Mouse (Mus musculus): Measurements from ENCODE around the gene Hdhd5.

- TF ChIP-seq CTCF (IDR thresholded peaks at IDR 0.05; ENCODE audit: low read depth, low read length) (no peak), POLR2A (IDR thresholded peaks at IDR 0.05; ENCODE audit: insufficient read depth, low read length) (no peak)
Observed at GRCm38 (mm10) chr6:120546292-120546691, 15.2 kb upstream of the Hdhd5 start.

Data from ES-Bruce4 (cell line).